ENCODE assay signal across 1 mouse cellular context in the genomic region with DNA sequence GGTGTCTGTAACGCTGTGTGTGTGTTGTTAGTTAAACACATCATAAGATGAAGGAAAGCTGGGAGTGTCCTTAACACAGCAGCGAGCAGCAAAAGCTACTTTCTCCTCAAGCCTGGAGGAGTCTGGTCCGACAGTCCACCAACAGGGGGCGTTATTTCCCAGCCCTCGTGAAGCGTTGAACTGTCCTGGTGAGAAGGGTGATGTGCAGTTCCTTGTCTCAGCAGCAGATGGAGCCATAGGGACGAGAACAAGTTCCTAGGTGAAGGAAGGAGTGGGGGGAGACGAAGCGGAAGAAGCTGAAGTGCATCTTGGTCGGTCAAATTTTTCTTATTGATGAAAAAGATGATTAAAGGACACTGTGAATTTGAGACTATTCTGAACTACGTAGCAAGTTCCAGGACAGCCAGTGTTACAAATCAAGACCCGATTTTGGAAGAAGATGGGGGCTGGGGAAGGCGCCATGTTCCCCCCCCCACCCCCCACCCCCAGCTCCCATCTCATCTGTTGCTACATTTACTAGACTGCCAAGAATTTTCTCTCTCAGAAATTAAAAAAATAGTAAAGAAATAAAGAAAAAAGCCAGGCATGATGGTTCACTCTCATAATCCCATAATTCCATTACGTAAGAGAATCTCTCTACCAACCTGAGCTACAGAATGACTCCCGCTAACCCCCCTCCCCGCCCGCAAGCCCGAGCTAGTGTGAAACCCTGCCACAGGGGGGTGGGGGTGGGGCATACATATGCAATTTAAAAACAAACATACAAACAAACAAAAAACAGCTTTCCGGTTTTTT.
A peak's percentile ranks its signal among the peaks of the same experiment; 100 is the strongest.
TF ChIP-seq lines count a peak whose summit lies in the region.

No protein-coding gene starts in this region.

TF ChIP-seq in CH12.LX, 34 proteins besides CTCF, POLR2A, EP300 and RAD21:
- peak; percentile 71 for TF ChIP-seq MEF2A (IDR thresholded peaks at IDR 0.05; ENCODE audit: borderline replicate concordance, low read depth, low read length)
- no peak; the same call in 1 of the 2 replicates for TF ChIP-seq ZNF384 (IDR thresholded peaks at IDR 0.05; ENCODE audit: low read depth, low read length)
- TF ChIP-seq JUN (IDR thresholded peaks at IDR 0.05; ENCODE audit: insufficient read depth, low read depth, low read length), result no peak
- peak; percentile 82 for TF ChIP-seq ELF1 (IDR thresholded peaks at IDR 0.05; ENCODE audit: low read depth, low read length)
- no peak for TF ChIP-seq CHD1 (IDR thresholded peaks at IDR 0.05; ENCODE audit: low read depth, low read length)
- peak; percentile 90 for TF ChIP-seq SMC3 (IDR thresholded peaks at IDR 0.05; ENCODE audit: low read depth, low read length)
- no peak for TF ChIP-seq UBTF (IDR thresholded peaks at IDR 0.05; ENCODE audit: low read depth, low read length)
- peak; percentile 26; the same call in 1 of the 2 replicates for TF ChIP-seq TCF12 (IDR thresholded peaks at IDR 0.05; ENCODE audit: low read depth, low read length)
- no peak for TF ChIP-seq ETS1 (conservative IDR thresholded peaks at IDR 0.05; ENCODE audit: low read depth, low read length)
- no peak for TF ChIP-seq ZMIZ1 (IDR thresholded peaks at IDR 0.05; ENCODE audit: low read depth, low read length)
- no peak for TF ChIP-seq USF2 (conservative IDR thresholded peaks at IDR 0.05; ENCODE audit: low read depth, low read length)
- peak; percentile 88; the same call in 1 of the 2 replicates for TF ChIP-seq MAZ (IDR thresholded peaks at IDR 0.05; ENCODE audit: low read depth, low read length)
- no peak for TF ChIP-seq GABPA (IDR thresholded peaks at IDR 0.05; ENCODE audit: insufficient replicate concordance, low read depth, low read length)
- TF ChIP-seq NELFE (IDR thresholded peaks at IDR 0.05; ENCODE audit: low read depth, low read length), result peak; percentile 79
- TF ChIP-seq USF1 (IDR thresholded peaks at IDR 0.05; ENCODE audit: low read depth, low read length), result no peak
- no peak for TF ChIP-seq ZKSCAN1 (IDR thresholded peaks at IDR 0.05; ENCODE audit: borderline replicate concordance, low read depth, low read length)
- peak; percentile 66 for TF ChIP-seq MAX (IDR thresholded peaks at IDR 0.05; ENCODE audit: low read length)
- peak; percentile 20; the same call in 1 of the 2 replicates for TF ChIP-seq BHLHE40 (IDR thresholded peaks at IDR 0.05; ENCODE audit: low read depth, low read length)
- TF ChIP-seq E2F4 (IDR thresholded peaks at IDR 0.05; ENCODE audit: insufficient replicate concordance, low read depth, low read length), result no peak; the same call in 1 of the 2 replicates
- 0 out of 2 replicates have a peak, but pooled peaks have one; percentile 50 for TF ChIP-seq TBP (conservative IDR thresholded peaks at IDR 0.05; ENCODE audit: low read depth, low read length)
- TF ChIP-seq PAX5 (IDR thresholded peaks at IDR 0.05; ENCODE audit: low read length), result no peak
- no peak; the same call in 1 of the 2 replicates for TF ChIP-seq SIN3A (IDR thresholded peaks at IDR 0.05; ENCODE audit: low read length)
- TF ChIP-seq MYC (IDR thresholded peaks at IDR 0.05; ENCODE audit: low read depth, low read length), result peak; percentile 82
- TF ChIP-seq MXI1 (IDR thresholded peaks at IDR 0.05; ENCODE audit: low read depth, low read length), result peak; percentile 32; the same call in 1 of the 2 replicates
- TF ChIP-seq RCOR1 (conservative IDR thresholded peaks at IDR 0.05; ENCODE audit: low read depth, low read length), result no peak
- no peak for TF ChIP-seq POLR2AphosphoS2 (IDR thresholded peaks at IDR 0.05; ENCODE audit: low read depth, low read length)
- TF ChIP-seq NRF1 (IDR thresholded peaks at IDR 0.05; ENCODE audit: low read depth, low read length), result no peak
- TF ChIP-seq HCFC1 (IDR thresholded peaks at IDR 0.05; ENCODE audit: low read depth, low read length), result peak; percentile 62
- no peak for TF ChIP-seq CHD2 (IDR thresholded peaks at IDR 0.05; ENCODE audit: low read length)
- TF ChIP-seq KAT2A (IDR thresholded peaks at IDR 0.05; ENCODE audit: insufficient replicate concordance, low read length), result 0 out of 2 replicates have a peak, but pooled peaks have one; percentile 38
- TF ChIP-seq MAFK (IDR thresholded peaks at IDR 0.05; ENCODE audit: insufficient replicate concordance, low read length), result peak; percentile 6; the same call in 1 of the 2 replicates
- TF ChIP-seq IRF4 (IDR thresholded peaks at IDR 0.05; ENCODE audit: low read depth, low read length), result peak; percentile 18; the same call in 1 of the 2 replicates
- peak; percentile 26; the same call in 1 of the 2 replicates for TF ChIP-seq ZC3H11A (IDR thresholded peaks at IDR 0.05; ENCODE audit: low read depth, low read length)
- TF ChIP-seq JUND (conservative IDR thresholded peaks at IDR 0.05; ENCODE audit: low read depth, low read length), result no peak
